Mouse (Mus musculus) heart, postnatal 10 days (tissue): ENCODE measurements around the gene Ephb2. TPM values are rescaled to one million over a fixed set of nuclear protein-coding genes. Genes with fewer than 3 reads are reported as not detected.

Experiments
- DNase-seq, 2 experiments: peaks; one replicate each; pipeline ENCODE4 v3.0.0; 2021
- intact Hi-C: fragments of 180-260 bp; cut with DNase I; formaldehyde crosslinking; loops from one replicate; pipeline ENCODE4 v1.15.1; 2025
- total RNA-seq, 2 experiments: library from RNA; stranded (reverse); gene quantifications; 2 replicates each; pipeline ENCODE4 v1.2.3; 2021

Gene Ephb2
- total RNA-seq, 2 experiments from 2014 or later, result 1.3 to 1.4 TPM

GRCm38 (mm10) chr4:136735856-136736255 lies 99.9 kb downstream of the Ephb2 start:
- intact Hi-C loops, result no loop called here
- peak; percentile 85 to 89 for DNase-seq

- intact Hi-C loops, result loop anchor here (5.0 kb wide), 1 partner anchor 37 kb away; no protein-coding TSS in a partner anchor
These were observed 101.5 kb downstream of the Ephb2 start for GRCm38 (mm10) chr4:136734210-136734803.

DNA sequence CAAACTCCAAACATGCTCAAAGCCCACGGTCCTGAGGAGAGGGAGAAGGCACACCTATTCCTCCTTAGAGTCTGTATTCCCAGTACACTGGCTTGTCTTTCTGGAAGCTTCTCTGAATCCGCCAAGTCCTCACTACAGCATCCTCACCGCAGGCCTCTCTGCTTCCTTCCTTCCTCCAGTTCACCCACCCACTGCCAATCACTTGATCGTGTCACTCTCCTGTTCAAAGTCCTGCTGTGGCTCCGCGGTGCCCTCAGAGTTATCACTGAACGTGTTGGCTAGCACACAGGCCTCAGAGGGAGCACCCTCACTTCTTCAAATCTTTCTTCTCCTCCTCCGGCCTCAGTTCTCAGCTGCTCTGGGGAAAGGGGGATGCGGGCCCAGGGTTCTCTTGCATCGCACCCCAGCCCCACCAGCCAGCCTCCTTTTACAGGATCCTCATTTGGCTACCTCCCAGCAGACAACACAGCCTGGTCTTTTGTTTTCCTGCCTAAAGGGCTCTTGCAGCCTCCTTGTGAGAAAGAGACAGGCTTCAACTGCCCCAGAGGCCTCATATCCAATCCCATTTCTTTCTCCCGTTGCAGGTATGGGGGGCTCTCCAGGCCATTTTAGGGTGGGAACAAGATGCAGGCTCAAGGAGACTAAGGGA lies 102.4 kb downstream of the Ephb2 start:
- DNase-seq, result no peak
- intact Hi-C loops, result loop anchor here (5.0 kb wide), 1 partner anchor 36 kb away; no protein-coding TSS in a partner anchor

More at GRCm38 (mm10) chr4:136734210-136734803, 101.5 kb downstream of the Ephb2 start:
- DNase-seq, result no peak

DNA sequence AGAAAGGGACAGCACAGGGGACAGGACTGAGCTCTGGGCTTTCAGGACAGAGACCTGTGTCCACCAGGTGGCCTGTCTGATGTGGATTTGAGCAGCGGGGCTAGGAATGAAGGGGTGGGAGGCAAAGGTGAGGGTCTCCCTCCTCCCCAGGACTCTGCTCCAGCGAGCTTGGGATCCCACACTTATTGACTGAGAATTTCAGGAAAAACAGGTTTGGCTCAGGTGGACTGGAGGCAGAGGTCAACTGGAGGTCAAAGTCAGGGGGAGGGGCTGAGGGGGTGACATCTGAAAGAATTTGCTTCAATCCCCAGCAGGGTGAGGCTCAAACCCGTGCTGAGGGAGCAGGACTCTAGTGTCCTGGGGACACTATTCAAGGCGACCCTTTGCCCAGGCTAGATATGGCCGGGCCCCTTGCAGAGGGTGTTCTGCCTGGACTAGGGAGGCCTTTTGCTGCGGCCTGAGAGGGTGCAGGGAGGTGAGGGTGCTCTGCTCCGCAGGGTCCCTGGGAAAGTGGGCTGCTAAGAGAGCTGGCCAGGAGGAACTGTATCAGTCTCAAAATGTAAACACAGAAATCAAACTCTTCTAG lies 103.2 kb downstream of the Ephb2 start:
- no peak for DNase-seq
- intact Hi-C loops, result loop anchor here (5.0 kb wide), 1 partner anchor 35 kb away; no protein-coding TSS in a partner anchor

DNA sequence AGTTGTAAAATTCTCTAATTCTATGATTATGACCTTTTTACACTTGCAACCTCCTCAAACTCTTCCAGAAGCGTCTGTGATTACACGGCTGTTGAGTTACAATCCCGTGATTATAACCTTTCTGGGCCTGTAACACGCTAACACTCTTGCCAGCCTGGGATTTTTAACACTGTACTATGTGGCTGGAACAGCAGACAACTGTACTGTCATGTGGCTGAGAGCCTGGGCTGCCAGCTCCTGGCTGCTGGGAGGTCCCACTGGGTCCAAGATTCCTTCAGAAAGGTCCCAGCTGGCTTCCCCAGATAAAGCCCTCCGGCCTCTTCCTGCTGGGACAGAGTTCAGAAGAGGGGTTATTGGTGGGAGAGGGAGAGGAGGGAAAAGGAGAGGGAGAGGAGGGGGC lies 104.0 kb downstream of the Ephb2 start:
- intact Hi-C loops, result loop anchor here (5.0 kb wide), 1 partner anchor 34 kb away; no protein-coding TSS in a partner anchor
- peak; percentile 64 for DNase-seq

- DNase-seq, result no peak
- intact Hi-C loops, result loop anchor here (5.0 kb wide), 1 partner anchor 34 kb away; no protein-coding TSS in a partner anchor
These were observed 104.7 kb downstream of the Ephb2 start for GRCm38 (mm10) chr4:136731008-136731609.

GRCm38 (mm10) chr4:136730501-136730900 lies 105.3 kb downstream of the Ephb2 start:
- intact Hi-C loops, result loop anchor here (5.0 kb wide), 1 partner anchor 33 kb away; no protein-coding TSS in a partner anchor
- peak in 1 of 2 experiments; percentile 47 for DNase-seq

- intact Hi-C loops, result no loop called here
- no peak for DNase-seq
These were observed 106.2 kb downstream of the Ephb2 start for GRCm38 (mm10) chr4:136729574-136729973.

GRCm38 (mm10) chr4:136726941-136727340 lies 108.8 kb downstream of the Ephb2 start:
- intact Hi-C loops, result no loop called here
- DNase-seq, result no peak

DNA sequence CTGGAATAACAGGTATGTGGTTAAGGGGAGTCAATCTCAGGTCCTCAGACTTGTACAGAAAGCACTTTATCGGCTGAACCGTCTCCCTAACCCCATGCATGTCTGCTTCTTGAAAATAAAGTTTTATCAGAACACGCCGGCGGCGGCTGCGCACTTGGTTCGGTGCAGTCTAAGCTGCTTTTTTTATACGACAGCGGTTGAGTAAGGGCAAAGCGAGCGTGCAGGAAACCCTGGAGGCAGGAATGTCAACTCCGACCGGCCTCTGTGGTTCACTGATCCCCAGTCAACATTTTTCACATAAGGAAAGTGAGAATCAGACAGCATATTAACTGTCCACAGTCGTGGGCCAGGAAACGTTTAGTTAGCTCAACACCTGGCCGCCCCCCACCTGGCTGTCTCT lies 111.1 kb downstream of the Ephb2 start:
- no peak for DNase-seq
- intact Hi-C loops, result no loop called here

DNA sequence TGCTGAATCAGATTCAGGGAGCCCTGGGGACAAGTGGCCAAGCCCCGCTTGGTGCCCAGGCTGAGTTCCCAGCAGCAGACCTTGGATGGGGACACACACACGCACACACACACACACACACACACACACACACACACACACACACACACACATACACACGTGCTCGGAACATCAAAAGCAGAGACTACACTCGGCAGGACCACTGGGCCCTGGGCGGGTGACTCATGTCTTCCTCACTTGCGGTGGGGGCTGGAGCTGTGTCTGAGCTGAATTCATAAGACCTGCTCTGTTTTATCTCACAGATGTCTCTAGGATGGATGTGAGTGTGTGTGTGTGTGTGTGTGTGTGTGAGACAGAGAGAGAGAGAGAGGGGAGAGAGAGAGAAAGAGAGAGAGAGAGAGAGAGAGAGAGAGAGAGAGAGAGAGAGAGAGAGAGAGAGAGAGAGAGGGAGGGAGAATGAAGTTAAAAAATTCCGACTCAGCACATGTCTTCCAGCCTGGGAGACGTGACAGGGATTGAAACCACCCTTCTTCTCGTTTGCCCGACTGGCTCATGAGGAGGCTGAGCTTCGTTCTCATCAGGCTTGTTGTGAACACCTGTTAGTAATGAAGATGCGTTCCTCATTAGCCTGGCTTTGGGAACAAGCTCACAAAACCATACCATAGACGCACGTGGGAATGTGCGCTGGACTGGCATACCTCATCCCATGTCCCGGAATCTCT lies 113.3 kb downstream of the Ephb2 start:
- intact Hi-C loops, result no loop called here
- DNase-seq, result no peak

DNA sequence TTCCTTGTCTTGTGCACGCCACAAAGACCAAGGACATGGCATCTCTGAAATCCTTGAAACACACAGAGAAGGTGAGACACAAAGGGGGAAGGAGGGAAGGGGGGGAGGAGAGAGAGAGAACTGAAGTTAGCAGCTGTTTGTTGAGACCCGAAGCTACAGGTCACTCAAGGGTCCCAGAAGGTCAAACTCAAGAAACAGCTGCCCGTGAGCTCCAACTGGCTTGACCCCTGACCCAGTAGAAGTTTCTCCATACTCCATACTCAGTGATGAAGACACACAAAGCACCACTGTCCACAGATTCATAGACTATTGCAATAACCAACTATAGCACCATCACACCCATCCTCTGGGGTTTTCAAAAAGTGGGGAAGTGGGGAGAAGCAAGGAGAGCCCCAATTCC lies 113.9 kb downstream of the Ephb2 start:
- DNase-seq, result no peak
- intact Hi-C loops, result no loop called here

- intact Hi-C loops, result no loop called here
- DNase-seq, result no peak
These were observed 115.8 kb downstream of the Ephb2 start for GRCm38 (mm10) chr4:136720025-136720424.

DNA sequence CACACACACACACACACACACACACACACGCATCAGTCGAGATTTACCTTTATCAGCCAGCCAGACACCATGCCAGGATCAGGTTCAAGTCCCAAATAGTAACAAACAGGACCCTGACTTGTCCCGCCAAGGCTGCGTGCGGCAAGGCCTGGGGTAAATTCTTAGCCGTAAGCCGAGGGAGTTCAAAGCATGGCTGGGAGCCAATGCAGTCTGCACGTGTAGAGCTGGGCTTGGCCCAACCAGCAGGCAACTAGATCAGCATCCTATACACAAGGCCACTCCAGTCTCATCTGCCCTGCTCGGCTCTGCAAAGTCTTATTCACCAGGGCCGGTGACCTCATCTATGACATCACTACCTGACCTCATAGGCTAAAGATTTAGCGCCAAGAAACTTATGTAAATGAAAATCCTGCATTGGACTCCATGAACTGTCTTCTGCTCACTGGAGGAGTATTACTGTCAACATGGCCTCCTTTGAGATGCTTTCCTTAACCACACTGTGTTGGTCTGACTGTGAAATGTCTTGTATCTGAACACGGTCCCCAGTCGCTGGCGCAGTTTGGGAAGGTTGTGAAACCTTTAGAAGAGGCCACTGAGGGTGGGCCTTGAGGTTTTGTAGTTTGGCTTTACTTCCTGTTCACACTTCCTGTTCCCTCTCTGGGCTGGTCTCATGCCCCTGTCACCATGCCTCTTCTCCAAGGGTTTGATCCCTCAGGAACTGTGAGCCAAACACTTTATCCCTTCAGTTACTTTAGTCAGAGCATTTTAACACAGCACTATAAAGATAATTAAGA lies 117.4 kb downstream of the Ephb2 start:
- DNase-seq, result no peak
- intact Hi-C loops, result no loop called here

GRCm38 (mm10) chr4:136716561-136716972 lies 119.2 kb downstream of the Ephb2 start:
- intact Hi-C loops, result no loop called here

DNA sequence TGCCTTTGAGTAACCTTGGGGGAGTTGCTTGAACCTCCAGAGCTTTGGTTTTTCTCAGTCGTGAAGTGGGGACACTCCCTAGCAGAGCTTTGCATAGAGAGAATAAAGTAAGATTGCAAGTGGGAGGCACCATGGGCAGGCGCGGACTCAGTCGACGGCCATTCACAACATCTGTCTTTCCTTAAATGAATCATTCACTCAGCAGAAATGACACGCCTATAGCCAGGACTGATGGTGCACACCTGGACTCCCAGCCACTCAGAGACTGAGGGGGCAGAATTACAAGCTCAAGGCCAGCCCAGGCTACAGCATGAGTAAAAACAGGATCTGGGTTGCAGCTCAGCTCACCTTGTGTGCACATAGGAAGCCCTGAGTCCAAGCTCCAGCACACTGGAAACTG lies 121.3 kb downstream of the Ephb2 start:
- intact Hi-C loops, result no loop called here
- no peak for DNase-seq

More at GRCm38 (mm10) chr4:136716561-136716972, 119.2 kb downstream of the Ephb2 start:
- no peak for DNase-seq

GRCm38 (mm10) chr4:136713889-136714288 lies 121.9 kb downstream of the Ephb2 start:
- intact Hi-C loops, result no loop called here
- DNase-seq, result no peak

DNA sequence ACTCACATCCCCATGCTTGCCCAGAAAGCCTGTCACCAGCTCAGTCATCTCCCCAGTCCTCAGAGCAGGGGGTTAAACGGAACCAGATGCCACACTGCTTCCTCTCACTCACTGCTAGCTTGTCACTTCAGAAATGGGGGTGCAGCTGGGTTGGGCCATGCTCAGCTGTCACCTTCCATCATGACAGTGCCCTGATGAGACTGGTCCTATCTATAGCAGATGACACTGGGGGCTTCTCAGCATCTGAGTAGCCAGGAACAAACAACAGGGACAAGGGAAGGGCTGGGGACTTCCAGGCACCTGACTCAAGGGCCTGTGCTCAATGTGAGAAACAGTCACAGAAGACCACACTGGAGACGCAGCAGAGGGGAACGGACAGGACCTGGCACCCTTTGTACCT lies 122.4 kb downstream of the Ephb2 start:
- intact Hi-C loops, result no loop called here
- DNase-seq, result no peak

GRCm38 (mm10) chr4:136711985-136712768 lies 123.6 kb downstream of the Ephb2 start:
- no peak for DNase-seq
- intact Hi-C loops, result no loop called here
